Mouse (Mus musculus) neural tube, embryonic 14.5 days (tissue): Measurements from ENCODE around the gene Hdac7. TPM values are rescaled to one million over a fixed set of nuclear protein-coding genes. Genes with fewer than 3 reads are reported as not detected.

ENCODE experiments used
- ATAC-seq: fragments of 200-750 bp; cut with Nextera tagmentation; 2 replicates; pipeline ENCODE4 v1.8.0; 2017; ENCODE audit warnings: low read depth, mild to moderate bottlenecking, moderate TSS enrichment, moderate library complexity
- H3K27ac ChIP-seq: fragments of 300-500 bp; sonication (generic); 2 replicates; pipeline ENCODE4 v1.5.1; 2014; ENCODE audit warnings: low read depth, mild to moderate bottlenecking, control low read depth, low read length, moderate library complexity, mixed read lengths
- H3K27me3 ChIP-seq: fragments of 300-500 bp; sonication (generic); 2 replicates; pipeline ENCODE4 v1.6.1; 2014; ENCODE audit warnings: low read length; ENCODE audit not compliant: control insufficient read depth, insufficient read depth
- H3K36me3 ChIP-seq: fragments of 300-500 bp; sonication (generic); 2 replicates; pipeline ENCODE4 v1.6.1; 2014; ENCODE audit warnings: low read length, mixed read lengths; ENCODE audit not compliant: control insufficient read depth, insufficient read depth
- H3K4me1 ChIP-seq: fragments of 300-500 bp; sonication (generic); 2 replicates; pipeline ENCODE4 v1.6.1; 2014; ENCODE audit warnings: low read length; ENCODE audit not compliant: control insufficient read depth, insufficient read depth
- H3K4me2 ChIP-seq: fragments of 300-500 bp; sonication (generic); 2 replicates; pipeline ENCODE4 v1.6.1; 2014; ENCODE audit warnings: mild to moderate bottlenecking, low read depth, low read length, control low read depth
- H3K4me3 ChIP-seq: fragments of 300-500 bp; sonication (generic); 2 replicates; pipeline ENCODE4 v1.5.1; 2014; ENCODE audit warnings: low read depth, low read length, control low read depth, mixed read lengths
- H3K9ac ChIP-seq: fragments of 300-500 bp; sonication (generic); replicated peaks from 2 replicates; pipeline ENCODE4 v1.6.1; 2014; ENCODE audit warnings: low read depth, mild to moderate bottlenecking, control low read depth, low read length, mixed read lengths
- H3K9me3 ChIP-seq: fragments of 300-500 bp; sonication (generic); 2 replicates; pipeline ENCODE4 v1.6.1; 2016; ENCODE audit warnings: low read length; ENCODE audit not compliant: control insufficient read depth
- WGBS: fragments of 180-500 bp; shearing (Covaris S2); extraction: QIAGEN DNeasy Blood & Tissue Kit; methylation state at CpG from one replicate; pipeline ENCODE4 v1.1.7; 2014; 5-methylcytosine and 5-hydroxymethylcytosine counted together
- polyA plus RNA-seq: library from polyadenylated mRNA; unstranded; fragments of >200 nt; fragmentation: Nextera tagmentation; extraction: Ambion mirVana; gene quantifications from 2 replicates; pipeline ENCODE4 v1.2.1, GENCODE M21; 2014

Hdac7 gene
- polyA plus RNA-seq, 1 experiment from 2014 or later, result 28.7 TPM

DNA sequence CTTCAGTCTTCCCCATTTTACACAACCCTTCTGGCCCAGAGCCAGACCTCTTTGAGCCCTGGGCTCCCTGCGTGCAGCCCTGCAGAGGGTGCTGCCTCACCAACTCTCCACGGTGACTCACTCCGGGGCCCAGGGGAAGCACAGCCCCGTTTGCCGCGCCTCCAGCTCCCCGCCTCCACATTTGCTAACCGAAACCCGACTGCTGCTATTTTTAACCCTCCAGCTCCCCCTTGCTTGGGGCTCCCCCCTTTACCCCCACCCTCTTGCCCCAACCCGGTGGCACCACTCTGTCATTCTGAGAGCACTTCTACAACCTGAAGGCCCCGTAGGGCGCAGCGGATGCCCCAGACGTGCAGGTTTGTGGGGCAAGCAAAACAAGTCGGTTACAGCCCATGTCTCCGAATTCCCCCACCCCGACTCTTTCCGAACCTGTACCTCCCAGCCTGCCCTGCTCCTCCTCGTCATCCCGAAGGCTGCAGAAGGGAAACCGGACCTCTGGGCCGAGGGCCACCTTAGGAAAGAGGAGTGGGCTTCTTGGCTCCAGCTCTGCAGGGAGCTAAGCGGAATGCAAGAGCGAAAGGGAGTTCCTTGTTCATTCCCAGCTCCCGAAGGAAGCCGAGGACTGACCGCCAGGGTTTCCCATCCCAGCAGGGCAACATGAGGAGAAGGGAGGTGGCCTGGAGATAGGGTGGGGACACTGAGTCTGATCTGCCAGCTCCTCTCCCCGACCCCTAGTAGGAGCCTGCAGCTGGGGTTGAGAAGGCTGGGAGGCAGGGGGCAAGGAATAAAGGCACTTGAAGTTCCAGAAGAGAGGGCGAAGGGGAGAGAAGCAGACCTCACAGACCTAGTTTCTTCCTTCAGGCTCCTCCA, 19.0 kb downstream of the Hdac7 start:
- Histone ChIP-seq H3K9me3 (no peaks in the 10 kb centered on the region), H3K9ac (peak overlapping the region; percentile 41; the same call in 1 of the 2 replicates), H3K4me2 (peak overlapping the region; percentile 40), H3K4me3 (peak overlapping the region; percentile 17; the same call in 1 of the 2 replicates), H3K27me3 (no peaks in the 10 kb centered on the region), H3K4me1 (peaks cover 73% of the 10 kb centered on the region), H3K36me3 (no peaks in the 10 kb centered on the region), H3K27ac (peak overlapping the region; percentile 11; the same call in 1 of the 2 replicates)
- ATAC-seq, result no peak
- 10% methylated on average over 29 of the region's 29 CpGs for WGBS

DNA sequence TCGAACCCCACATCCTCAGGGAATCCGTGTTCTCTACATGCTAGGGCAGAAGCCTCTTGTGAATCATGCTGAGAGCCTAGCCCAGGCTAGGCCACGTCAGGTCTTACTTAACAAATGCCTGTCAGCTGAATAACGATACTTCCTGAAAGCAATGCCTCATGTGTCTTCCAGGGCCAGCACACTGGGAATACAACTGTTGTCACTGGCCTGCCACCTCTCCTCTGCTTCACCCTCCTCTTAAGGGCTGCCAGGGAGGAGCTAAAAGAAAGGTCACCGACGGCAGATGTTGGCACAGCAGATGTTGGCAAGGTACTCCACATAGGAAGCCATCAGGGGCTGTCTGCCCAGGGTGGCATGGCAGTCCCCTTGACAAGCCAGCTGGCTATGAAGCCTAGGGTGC, 20.3 kb downstream of the Hdac7 start:
- no peak for ATAC-seq
- Histone ChIP-seq H3K27ac (no peak overlapping the region), H3K4me3 (no peak overlapping the region), H3K9me3 (no peaks in the 10 kb centered on the region), H3K36me3 (no peaks in the 10 kb centered on the region), H3K4me2 (no peak overlapping the region), H3K9ac (no peak overlapping the region), H3K4me1 (peaks cover 60% of the 10 kb centered on the region), H3K27me3 (no peaks in the 10 kb centered on the region)
- 78% methylated on average over 6 of the region's 6 CpGs for WGBS

DNA sequence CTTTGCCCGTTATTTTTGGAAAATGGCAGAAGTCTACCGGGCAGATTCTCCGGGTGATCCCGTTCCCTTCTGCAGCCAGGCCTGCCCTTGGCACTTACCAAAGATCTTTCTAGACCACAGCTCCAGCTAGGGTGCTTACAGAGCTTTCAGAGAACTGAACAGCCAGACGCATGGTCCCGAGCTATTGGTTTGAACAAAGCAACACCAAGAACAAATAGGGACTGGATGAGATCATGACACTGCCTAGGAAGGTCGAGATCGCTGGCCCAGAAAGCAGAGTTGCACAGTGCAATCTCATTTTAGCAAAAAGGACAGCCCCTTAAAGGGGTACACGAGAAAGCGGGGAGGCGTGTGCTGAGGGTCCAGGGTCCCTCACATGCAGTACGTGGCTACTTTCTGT, 20.8 kb downstream of the Hdac7 start:
- H3K9me3 ChIP-seq, result no peaks in the 10 kb centered on the region
- H3K4me3 ChIP-seq, result no peak overlapping the region
- H3K4me2 ChIP-seq, result no peak overlapping the region
- no peaks in the 10 kb centered on the region for H3K36me3 ChIP-seq
- no peaks in the 10 kb centered on the region for H3K27me3 ChIP-seq
- ATAC-seq, result no peak
- H3K4me1 ChIP-seq, result peaks cover 54% of the 10 kb centered on the region
- no peak overlapping the region for H3K9ac ChIP-seq
- no peak overlapping the region for H3K27ac ChIP-seq
- 63% methylated on average over 12 of the region's 12 CpGs for WGBS

DNA sequence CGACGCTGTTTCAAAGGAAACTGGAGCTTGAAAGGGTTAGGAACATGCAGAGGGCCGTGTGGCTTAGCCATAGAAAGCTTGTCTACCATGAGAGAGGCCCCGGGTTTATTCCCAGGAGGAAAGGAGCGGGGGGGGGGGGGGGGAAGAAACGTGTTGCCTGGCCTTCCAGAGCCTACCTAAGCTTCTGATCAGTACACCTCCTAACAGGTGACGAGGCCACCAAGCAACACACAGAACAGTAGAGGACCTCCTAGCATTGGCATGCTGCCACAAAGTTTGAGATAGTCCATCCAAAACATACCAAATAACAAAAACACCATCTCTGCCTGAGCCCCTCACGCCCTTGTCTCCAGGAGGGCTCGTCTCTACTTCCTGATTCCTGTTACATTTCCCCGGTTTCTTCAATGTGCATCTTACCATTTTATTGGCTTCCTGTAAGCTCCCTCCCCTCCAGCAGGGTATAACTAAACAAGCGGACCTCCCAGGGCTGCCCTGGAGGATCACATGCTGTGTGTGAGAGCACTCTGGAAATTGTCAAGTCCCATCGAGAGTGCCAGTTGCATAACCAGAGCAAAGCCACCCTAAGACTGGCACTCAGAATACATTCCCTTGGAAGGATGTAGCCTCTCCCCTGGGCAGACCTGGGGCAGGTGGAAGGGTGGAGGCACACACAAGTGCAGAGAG, 21.6 kb downstream of the Hdac7 start:
- H3K9me3 ChIP-seq, result no peaks in the 10 kb centered on the region
- H3K9ac ChIP-seq, result no peak overlapping the region
- no peak overlapping the region for H3K27ac ChIP-seq
- WGBS, result 56% methylated on average over 10 of the region's 12 CpGs
- no peak for ATAC-seq
- H3K27me3 ChIP-seq, result no peaks in the 10 kb centered on the region
- H3K4me1 ChIP-seq, result peaks cover 49% of the 10 kb centered on the region
- H3K4me3 ChIP-seq, result no peak overlapping the region
- no peaks in the 10 kb centered on the region for H3K36me3 ChIP-seq
- no peak overlapping the region for H3K4me2 ChIP-seq

DNA sequence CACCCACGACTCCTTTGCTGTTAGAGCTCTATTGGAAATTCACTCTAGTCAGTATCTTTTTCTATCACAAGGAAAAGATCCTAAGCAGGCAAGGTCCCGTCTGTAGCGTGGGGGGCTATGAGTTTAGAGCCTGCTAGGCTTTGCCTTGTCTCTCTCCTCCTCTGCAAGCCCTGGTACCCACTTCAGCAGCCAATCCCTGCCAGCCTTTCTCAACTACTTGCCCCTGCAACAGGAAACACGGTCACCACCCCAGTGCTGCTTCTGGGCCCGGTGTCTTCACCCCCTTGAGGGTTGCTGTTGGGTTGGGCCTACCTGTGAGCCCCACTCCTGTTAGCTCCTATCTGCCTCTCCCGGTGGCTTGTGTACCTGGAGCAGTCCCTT, 22.3 kb downstream of the Hdac7 start:
- no peaks in the 10 kb centered on the region for H3K9me3 ChIP-seq
- no peaks in the 10 kb centered on the region for H3K27me3 ChIP-seq
- WGBS, result 67% methylated on average over 6 of the region's 6 CpGs
- no peak for ATAC-seq
- no peaks in the 10 kb centered on the region for H3K36me3 ChIP-seq
- no peak overlapping the region for H3K4me3 ChIP-seq
- no peak overlapping the region for H3K9ac ChIP-seq
- H3K4me2 ChIP-seq, result no peak overlapping the region
- peaks cover 46% of the 10 kb centered on the region for H3K4me1 ChIP-seq
- H3K27ac ChIP-seq, result no peak overlapping the region

DNA sequence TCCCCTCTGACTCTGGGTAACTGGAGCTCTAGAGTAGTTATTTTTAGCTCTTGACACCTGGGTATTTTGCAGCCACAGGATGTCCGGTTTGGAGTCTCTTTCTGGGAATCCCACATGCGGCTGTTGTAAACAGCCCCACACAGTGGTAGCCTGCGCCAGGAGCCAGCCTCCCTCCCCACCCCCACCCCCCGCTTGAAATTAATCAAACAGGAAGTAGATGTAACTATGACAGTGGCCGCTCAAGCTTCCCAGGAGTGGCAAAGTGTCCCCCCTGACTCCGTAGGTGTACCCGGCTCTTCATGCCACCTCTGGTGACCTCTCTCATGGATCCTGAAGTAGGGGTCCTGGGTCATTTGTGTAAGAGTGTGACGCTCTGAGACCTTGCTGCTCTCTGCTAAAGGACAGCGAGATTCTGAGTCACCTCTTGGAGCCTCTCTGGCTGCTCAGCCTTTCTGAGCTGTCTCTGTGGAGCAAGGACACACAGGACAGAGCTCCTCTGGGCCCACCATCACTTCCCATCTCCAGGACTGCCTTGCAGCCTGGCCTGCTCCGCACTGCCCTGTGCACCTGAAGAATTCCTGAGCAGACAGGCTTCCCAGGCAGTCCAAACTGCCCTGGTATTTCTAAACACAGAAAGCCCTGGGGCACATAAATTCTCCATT, 22.9 kb downstream of the Hdac7 start:
- Histone ChIP-seq H3K27me3 (no peaks in the 10 kb centered on the region), H3K9me3 (no peaks in the 10 kb centered on the region), H3K4me2 (no peak overlapping the region), H3K36me3 (no peaks in the 10 kb centered on the region), H3K27ac (no peak overlapping the region), H3K9ac (no peak overlapping the region), H3K4me3 (no peak overlapping the region), H3K4me1 (peaks cover 46% of the 10 kb centered on the region)
- ATAC-seq, result no peak
- 49% methylated on average over 10 of the region's 10 CpGs for WGBS

DNA sequence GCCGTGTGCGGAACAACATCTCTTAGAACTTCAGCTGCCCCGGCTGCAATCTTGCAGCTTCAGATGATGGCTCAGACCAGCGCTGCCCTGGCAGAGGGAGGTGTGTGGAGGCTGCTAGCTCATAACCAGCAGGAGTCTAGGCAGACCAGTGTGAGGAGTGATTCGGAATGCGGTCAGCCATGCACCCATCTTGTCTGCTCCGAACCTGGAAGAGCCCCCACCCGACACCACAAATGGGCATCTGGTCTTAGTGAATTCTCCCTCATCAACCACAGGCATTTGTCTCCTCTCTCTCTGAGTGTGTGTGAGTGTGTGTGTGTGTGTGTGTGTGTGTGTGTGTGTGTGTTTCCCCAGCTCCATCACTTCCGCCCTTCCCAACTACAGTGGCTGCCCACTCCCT, 24.4 kb downstream of the Hdac7 start:
- Histone ChIP-seq H3K27me3 (no peaks in the 10 kb centered on the region), H3K4me1 (peaks cover 32% of the 10 kb centered on the region), H3K27ac (no peak overlapping the region), H3K4me2 (no peak overlapping the region), H3K4me3 (no peak overlapping the region), H3K9me3 (no peaks in the 10 kb centered on the region), H3K9ac (no peak overlapping the region), H3K36me3 (no peaks in the 10 kb centered on the region)
- WGBS, result 83% methylated on average over 9 of the region's 9 CpGs
- ATAC-seq, result no peak

DNA sequence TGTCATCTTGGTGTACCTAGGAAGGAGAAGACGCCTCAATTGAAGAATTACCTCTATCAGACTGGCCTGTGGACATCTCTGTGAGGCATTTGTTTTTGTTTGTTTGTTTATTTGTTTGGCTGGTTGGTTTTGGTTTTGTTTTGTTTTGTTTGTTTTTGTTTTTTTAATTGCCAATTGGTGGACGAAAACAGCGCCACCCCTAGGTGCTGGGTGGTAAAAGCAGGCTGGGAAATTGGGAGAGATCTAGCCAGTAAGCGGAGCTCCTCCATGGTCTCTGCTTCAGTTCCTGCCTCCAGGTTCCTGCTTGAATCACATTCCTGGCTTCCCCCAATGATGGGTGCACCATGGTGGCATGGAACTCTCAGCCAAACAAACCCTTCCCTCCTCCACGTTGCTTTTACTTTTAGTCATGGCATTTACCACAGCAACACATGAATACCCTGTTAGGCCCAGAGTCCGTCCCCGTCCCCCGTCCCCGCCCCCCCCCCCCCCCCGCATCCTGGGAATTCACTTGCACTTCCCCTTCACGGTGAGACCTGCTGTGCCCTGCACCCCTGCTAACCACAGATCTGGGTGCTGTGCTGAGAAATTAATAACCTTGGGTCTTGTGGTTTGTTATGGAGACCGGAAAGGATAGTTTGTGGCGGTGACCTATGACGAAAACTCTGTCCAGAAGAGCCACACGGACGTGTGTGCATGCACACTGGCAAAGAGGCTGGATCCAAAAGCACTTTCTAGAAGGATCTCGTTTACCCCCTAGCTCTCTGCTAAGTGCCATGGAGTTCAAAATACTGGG, 27.9 kb downstream of the Hdac7 start:
- ATAC-seq, result no peak
- no peak overlapping the region for H3K9ac ChIP-seq
- no peak overlapping the region for H3K4me3 ChIP-seq
- no peak overlapping the region for H3K4me2 ChIP-seq
- no peaks in the 10 kb centered on the region for H3K27me3 ChIP-seq
- WGBS, result 91% methylated on average over 17 of the region's 17 CpGs
- peaks cover 26% of the 10 kb centered on the region for H3K4me1 ChIP-seq
- no peak overlapping the region for H3K27ac ChIP-seq
- H3K36me3 ChIP-seq, result no peaks in the 10 kb centered on the region
- H3K9me3 ChIP-seq, result no peaks in the 10 kb centered on the region
